Mouse (Mus musculus) frontal cortex, postnatal 25 days (tissue): Measurements from ENCODE around the gene Cryzl1.

Experiments
- DNase-seq, 2 experiments: peaks; one replicate each; pipeline ENCODE4 v3.0.0; 2022; ENCODE audit warnings: low spot score in 2 of 2

The Cryzl1 gene

DNA sequence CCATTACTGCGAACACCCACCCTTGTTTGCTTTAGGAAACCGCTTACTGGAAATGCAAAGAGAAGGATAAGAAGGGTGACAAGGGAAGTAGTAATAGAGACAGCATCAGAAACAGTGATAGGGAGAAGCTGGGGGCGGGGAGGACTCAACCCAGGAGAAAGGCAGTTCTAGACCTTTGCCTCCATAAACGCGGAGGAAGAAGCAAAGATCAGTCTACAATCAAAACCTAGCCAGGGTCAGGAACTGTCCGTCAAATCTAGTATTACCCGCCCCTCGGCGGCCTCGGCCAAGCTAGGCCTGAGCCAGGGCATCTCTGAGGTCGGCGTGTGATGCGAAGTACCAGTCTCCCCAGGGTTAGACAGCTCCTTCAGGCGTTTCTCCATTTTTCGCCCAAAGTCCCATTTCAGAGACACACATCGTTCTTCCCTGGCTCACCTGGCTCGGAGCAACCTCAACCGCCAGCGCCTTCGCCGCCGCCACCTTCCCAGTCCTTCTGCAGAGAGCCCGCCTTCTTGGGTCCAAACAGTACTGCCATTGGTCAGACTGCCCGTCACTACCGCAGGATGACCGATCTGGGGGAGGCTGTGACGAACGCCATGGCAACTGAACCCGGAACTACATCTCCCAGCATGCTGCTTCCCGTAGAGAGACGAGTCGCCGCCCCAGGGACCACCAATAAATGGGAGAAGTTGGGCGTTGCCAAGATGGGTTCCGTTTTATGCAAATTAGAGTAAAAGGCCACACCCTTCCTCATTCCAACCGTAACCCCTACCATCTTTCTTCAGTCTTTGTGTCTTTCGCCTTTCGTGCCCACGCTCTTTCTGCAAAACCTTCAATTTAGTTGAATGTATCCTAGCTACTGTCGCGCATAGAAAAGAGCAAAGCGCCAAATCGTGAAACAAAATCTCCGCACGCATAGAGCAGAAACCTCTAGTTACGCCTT is at the start of gene Cryzl1:
Gene Cryzl1 (minus strand): TSS at position 853 of the 943 bp plus-strand sequence.
- DNase-seq, result peak; percentile 92 to 97

- no peak for DNase-seq
These were observed 43.8 kb upstream of the Cryzl1 start for GRCm38 (mm10) chr16:91772586-91772985.

DNA sequence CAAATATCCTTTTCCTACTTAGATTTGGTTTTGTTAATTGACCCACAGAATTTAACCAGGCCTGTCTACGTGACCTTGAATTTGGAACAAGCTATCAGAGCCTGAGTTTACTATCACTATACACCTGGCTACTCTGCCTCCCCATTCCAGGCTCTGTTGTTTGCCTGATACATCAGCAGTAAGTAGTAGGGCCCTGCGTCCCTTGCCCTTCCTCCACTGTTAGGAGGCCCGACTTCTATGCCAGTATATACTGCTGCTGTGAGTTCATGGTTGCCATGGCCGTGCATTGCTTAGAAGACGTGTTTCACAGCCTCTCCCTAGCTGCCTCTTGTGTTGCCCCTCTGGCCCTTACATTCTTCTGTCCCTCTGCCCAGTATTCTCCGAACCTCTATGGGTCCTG is 42.6 kb upstream of the Cryzl1 start:
- no peak for DNase-seq

GRCm38 (mm10) chr16:91770662-91771061 is 41.9 kb upstream of the Cryzl1 start:
- DNase-seq, result no peak

DNA sequence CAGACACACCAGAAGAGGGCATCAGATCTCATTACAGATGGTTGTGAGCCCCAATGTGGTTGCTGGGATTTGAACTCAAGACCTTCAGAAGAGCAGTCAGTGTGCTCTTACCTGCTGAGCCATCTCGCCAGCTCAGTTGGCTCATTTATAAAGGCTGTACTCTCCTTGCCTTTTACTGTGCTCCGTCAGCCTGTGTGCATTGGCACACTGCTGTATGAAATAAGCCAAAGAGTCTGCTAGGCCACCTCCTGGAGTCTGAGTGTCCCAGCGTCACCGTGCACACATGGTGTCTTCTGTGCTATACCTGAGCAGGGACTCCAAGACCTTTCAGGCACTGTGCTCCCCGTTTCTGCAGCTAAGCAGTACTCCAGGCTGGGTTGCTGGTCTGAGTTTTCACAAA is 41.1 kb upstream of the Cryzl1 start:
- DNase-seq, result no peak

DNA sequence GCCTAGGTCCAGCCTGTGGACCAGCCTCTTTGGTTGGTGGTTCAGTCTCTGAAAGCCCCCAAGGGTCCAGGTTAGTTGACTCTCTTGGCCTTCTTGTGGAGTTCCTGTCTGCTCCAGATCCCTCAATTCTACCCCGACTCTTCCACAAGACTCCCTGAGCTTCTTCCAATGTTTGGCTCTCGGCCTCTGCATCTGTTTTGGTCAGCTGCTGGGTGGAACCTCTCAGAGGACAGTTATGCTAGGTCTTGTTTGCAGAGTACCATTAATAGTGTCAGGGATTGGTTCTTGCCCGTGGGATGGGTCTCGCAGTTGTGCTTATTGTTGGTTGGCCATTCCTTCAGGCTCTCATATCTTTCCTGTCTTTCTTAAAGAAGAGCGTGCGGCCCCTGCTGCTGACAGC is 39.8 kb upstream of the Cryzl1 start:
- no peak for DNase-seq

DNA sequence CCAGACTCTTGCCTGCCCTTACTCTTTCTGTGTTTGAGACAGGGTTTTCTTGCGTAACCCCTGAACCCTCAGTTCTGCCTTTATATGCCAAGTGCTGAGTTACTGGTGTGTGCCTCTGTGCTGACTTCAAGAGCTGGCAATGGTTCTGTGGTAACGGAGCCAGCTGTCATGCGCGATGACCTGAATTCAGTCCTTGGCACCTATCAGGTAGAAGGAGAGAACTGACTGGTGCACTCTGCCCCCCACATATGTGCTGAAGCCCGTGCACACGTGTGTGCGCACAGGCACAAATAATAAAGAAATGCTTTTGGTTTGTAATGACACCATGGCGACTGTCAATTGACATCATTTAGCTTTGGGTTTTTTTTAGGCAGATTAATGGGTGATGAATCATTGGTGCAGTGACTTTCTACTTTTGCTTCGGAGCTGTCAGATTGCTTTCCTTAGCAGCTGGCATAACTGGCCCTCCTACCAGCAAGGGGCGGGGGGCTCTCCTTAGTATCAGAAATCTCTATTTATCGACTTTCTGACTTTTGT is 38.5 kb upstream of the Cryzl1 start:
- no peak for DNase-seq

- DNase-seq, result no peak
These were observed 37.0 kb upstream of the Cryzl1 start for GRCm38 (mm10) chr16:91765816-91766210.

DNA sequence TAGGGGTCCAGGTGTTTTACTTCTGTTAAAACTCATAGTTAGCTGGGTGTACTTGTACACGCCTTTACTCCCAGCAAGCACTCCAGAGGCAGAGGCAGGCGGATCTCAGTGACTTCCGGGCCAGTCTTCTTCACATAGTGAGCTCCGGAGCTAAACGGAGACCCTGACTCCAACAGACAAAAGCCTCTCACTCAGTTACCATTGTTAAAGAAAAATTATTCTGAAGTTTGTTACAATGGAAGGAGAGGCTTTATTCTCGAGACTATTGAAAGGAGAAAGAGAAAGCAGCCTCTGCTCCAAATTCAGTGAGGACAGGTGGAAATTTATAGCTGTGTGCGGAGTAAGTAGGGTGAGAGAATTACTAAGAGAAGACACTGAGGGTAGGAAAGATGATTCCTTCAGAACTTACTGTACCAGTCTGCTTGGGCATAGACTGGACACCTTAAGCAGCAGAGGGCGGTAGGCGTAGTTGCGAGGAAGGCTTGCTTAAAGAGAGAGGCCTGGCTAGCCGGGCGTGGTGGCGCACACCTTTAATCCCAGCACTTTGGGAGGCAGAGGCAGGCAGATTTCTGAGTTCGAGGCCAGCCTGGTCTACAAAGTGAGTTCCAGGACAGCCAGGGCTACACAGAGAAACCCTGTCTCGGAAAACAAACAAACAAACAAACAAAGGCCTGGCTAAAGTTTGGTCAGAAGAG is 36.5 kb upstream of the Cryzl1 start:
- no peak for DNase-seq

- no peak for DNase-seq
These were observed 35.6 kb upstream of the Cryzl1 start for GRCm38 (mm10) chr16:91764414-91764813.

DNA sequence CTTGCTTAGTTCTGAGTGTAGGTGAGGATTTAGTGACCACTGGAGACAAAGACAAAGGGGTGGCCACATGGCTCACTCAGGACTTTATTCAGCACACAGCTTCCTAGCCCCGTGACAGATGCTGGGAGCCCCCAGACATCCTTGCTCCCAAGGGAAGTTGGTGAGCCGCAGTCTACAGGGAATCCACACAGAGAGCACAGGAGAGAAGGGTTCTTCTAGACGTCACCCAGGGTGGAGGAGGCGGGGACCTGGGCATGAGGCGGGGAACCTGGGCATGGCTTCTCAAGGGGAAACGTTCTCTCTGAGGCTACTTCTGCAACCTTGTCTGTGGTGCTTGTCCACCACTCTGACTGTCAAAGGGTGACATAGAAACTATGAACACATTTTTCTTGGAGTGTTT is 35.2 kb upstream of the Cryzl1 start:
- DNase-seq, result no peak

- DNase-seq, result no peak
These were observed 33.7 kb upstream of the Cryzl1 start for GRCm38 (mm10) chr16:91762476-91762875.

- no peak for DNase-seq
These were observed 33.0 kb upstream of the Cryzl1 start for GRCm38 (mm10) chr16:91761761-91762160.

DNA sequence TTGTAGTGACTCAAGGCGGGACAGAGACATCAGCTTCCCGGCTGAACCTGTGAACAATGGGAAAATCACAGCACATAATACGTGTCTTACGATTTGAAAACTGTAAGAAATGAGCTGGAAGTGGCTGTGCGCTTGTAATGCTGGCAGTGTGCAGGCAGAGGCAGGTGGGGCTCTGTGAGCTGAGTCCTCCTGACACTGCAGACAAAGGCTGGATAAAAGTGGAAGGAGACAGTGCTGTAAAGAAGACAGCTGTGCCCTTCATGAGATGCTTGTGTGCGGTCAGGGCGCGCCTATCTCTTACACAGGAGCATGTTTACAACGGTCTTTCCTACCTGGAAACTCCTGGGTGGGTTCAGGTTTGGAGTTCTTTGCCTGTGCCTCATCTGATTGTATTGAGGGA is 32.4 kb upstream of the Cryzl1 start:
- no peak for DNase-seq

DNA sequence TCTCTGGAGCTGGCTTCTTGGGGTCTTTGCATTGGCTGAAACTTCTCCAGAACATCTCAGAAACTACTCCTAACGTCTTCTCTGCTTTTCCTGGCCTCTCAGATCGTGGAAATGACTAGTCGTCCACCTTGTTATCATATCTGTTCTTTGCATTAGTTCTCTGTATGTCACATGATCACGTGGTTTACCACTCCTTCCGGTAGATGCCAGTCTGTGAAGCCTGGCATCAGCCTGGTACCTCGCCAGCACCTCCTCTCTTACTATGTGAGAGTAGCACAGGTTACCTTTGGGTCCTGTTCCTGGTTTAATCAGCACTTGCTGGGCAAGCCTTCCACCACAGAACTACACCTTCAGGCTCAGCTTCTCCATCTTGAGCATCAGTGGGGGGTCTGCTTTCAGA is 26.2 kb upstream of the Cryzl1 start:
- DNase-seq, result no peak

DNA sequence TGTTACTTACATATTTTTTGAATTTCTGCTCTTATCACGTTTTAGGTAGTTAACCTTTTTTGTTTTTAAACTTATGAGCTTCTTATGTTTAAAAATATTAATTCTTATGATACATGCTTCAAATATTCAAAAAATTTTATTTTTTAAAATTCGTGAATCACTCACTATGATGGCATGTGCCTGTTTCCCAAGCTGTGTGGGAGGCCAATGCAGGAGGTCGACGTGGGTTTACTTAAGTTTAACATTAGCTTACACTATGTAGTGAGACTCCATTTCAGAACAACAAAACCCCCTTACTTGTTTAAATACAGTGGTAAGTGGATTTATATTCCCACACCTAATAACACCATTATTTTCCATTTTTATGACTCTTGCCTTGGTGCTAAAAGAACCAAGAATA is 24.8 kb upstream of the Cryzl1 start:
- DNase-seq, result no peak

- no peak for DNase-seq
These were observed 23.0 kb upstream of the Cryzl1 start for GRCm38 (mm10) chr16:91751644-91752385.

DNA sequence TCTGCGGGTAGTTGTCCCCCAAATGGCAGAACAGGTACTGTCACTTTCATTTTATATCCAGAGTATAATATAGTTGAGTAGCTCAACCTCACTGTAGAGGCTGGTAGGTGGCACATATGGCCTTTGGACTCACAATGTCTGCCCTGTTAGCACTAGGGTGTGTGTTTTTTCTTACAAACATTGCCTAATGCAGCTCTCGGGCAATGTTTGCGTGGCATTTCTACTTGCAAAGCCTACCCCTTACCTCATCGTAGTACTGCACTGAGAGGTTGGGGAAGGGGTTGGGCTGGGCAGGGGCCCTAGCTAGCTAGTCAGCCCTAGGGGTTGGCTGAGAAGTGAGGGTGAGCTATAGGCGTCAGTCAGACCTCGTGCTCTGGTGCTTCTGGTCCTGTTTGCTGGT is 18.8 kb upstream of the Cryzl1 start:
- no peak for DNase-seq

DNA sequence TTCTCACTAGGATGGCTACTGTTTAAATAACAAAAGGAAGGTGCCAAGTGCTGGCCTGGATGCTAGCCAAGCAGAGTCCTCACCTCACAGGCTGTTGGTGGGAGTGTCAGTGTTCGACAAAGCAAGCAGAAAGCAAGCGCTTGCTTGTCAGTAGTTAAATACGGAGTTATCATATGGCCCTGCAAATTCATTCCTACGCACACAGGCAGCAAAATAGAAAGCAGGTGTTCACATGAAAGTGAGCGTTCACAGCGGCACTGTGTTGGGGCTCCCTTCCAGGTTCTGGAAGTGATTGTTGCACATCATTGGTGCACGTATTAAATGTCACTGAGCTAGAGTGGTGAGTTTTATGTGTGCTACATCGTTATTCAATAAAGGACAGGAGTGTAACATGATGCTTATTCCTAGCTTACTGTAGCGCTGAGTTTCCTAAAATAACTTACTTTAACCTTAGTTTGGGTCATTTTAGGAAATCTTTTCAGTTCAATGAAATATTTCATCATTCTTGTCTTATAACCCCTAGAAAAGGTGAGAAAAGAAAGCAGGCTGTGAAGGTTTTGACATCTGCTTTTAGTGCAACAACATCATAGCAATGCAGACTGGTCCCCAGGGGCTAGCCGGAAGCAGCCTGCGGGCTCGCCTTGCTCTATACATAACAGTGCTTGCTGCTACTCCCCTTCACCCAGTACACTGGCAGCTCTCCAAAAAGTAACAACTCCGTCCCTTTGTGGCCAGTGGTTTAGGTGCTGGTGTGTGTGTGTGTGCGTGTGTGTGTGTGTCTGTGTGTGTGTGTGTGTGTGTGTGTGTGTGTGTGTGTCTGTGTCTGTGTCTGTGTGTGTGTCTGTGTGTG is 17.6 kb upstream of the Cryzl1 start:
- no peak for DNase-seq

GRCm38 (mm10) chr16:91743055-91743454 is 14.3 kb upstream of the Cryzl1 start:
- no peak for DNase-seq

DNA sequence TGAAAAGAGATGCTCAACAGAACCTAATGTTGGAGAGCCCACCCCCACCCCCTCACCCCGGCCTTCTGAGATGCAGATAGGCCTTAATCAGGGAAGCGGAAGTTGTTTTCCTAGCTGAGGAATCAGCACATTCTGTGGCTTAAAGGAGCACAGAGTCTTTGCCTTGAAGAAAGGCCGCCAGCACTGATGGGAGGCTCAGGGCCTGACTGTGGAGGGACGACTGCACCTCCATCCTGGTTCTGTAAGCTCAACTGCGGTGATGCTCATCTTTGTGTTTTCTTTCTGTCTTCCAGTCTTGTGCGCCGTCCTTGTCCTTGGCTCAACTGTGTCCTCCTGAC is 12.1 kb upstream of the Cryzl1 start:
- no peak for DNase-seq
